Mouse (Mus musculus) neural tube, embryonic 11.5 days (tissue): Measurements from ENCODE around the gene Cacna1g. TPM values are rescaled to one million over a fixed set of nuclear protein-coding genes. Genes with fewer than 3 reads are reported as not detected.
A peak's percentile ranks its signal among the peaks of the same experiment; 100 is the strongest.
"Not testable (repeated sequence)": the region's sequence is repeated elsewhere in the genome, so short reads cannot be mapped to it uniquely, and the experiment has no call there.

Source experiments
- ATAC-seq: fragments of 200-750 bp; cut with Nextera tagmentation; 2 replicates; pipeline ENCODE4 v1.8.0; 2017; ENCODE audit warnings: moderate number of reproducible peaks, mild to moderate bottlenecking, moderate TSS enrichment, moderate library complexity; ENCODE audit not compliant: insufficient read depth, low FRiP score, low TSS enrichment
- DNase-seq: peaks from one replicate; pipeline ENCODE4 v3.0.0-alpha.2; 2015; ENCODE audit warnings: low spot score
- H3K27ac ChIP-seq: fragments of 300-500 bp; sonication (generic); 2 replicates; pipeline ENCODE4 v1.5.1; 2014; ENCODE audit warnings: low read depth, mild to moderate bottlenecking, low read length
- H3K27me3 ChIP-seq: fragments of 300-500 bp; sonication (generic); 2 replicates; pipeline ENCODE4 v1.6.1; 2014; ENCODE audit warnings: mild to moderate bottlenecking, low read length, mixed read lengths; ENCODE audit not compliant: control insufficient read depth, insufficient read depth
- H3K36me3 ChIP-seq: fragments of 300-500 bp; sonication (generic); 2 replicates; pipeline ENCODE4 v1.6.1; 2014; ENCODE audit warnings: mild to moderate bottlenecking, low read length, moderate library complexity, mixed read lengths; ENCODE audit not compliant: control insufficient read depth, insufficient read depth
- H3K4me1 ChIP-seq: fragments of 300-500 bp; sonication (generic); 2 replicates; pipeline ENCODE4 v1.6.1; 2014; ENCODE audit warnings: low read length, mixed read lengths; ENCODE audit not compliant: control insufficient read depth, insufficient read depth
- H3K4me2 ChIP-seq: fragments of 300-500 bp; sonication (generic); 2 replicates; pipeline ENCODE4 v1.6.1; 2014; ENCODE audit warnings: low read depth, mild to moderate bottlenecking, moderate library complexity
- H3K4me3 ChIP-seq: fragments of 300-500 bp; sonication (generic); 2 replicates; pipeline ENCODE4 v1.5.1; 2014; ENCODE audit warnings: low read depth, low read length
- H3K9ac ChIP-seq: fragments of 300-500 bp; sonication (generic); 2 replicates; pipeline ENCODE4 v1.6.1; 2014; ENCODE audit warnings: mild to moderate bottlenecking, low read length
- H3K9me3 ChIP-seq: fragments of 300-500 bp; sonication (generic); 2 replicates; pipeline ENCODE4 v1.6.1; 2016; ENCODE audit warnings: low read length; ENCODE audit not compliant: control insufficient read depth
- WGBS: fragments of 180-500 bp; shearing (Covaris S2); extraction: QIAGEN DNeasy Blood & Tissue Kit; methylation state at CpG from one replicate; pipeline ENCODE4 v1.1.7; 2014; 5-methylcytosine and 5-hydroxymethylcytosine counted together
- polyA plus RNA-seq: library from polyadenylated mRNA; unstranded; fragments of >200 nt; fragmentation: Nextera tagmentation; extraction: Ambion mirVana; gene quantifications from 2 replicates; pipeline ENCODE4 v1.2.1, GENCODE M21; 2014

Gene Cacna1g
- polyA plus RNA-seq, 1 experiment from 2014 or later: 9.0 TPM

DNA sequence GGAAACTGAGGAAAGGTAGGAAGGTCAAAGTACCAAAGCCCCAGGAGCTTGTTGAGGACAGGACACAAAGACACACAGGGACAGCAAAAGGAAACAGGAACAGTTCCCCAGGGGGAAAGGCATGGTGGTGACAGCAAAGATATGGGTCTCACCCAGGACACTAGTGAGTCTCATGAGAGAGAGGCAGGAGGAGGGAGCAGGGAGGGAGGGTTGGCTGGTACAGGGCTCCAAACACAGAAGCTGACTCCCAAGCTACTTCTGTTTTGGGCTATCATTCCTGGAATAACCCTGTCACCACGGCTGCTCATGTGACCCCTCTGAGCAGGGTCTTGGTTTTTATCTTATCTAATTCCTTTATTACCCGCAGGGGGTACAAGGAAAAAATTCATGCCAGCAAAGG lies 61.4 kb downstream of the Cacna1g start:
- H3K9me3 ChIP-seq: no peaks in the 10 kb centered on the region
- H3K4me1 ChIP-seq: peaks cover 25% of the 10 kb centered on the region
- H3K27me3 ChIP-seq: no peaks in the 10 kb centered on the region
- no peak overlapping the region for H3K9ac ChIP-seq
- no peak for ATAC-seq
- H3K36me3 ChIP-seq: no peaks in the 10 kb centered on the region
- no peak overlapping the region for H3K4me3 ChIP-seq
- WGBS: 66% methylated on average over 2 of the region's 2 CpGs
- H3K27ac ChIP-seq: no peak overlapping the region
- DNase-seq: no peak
- no peak overlapping the region for H3K4me2 ChIP-seq

DNA sequence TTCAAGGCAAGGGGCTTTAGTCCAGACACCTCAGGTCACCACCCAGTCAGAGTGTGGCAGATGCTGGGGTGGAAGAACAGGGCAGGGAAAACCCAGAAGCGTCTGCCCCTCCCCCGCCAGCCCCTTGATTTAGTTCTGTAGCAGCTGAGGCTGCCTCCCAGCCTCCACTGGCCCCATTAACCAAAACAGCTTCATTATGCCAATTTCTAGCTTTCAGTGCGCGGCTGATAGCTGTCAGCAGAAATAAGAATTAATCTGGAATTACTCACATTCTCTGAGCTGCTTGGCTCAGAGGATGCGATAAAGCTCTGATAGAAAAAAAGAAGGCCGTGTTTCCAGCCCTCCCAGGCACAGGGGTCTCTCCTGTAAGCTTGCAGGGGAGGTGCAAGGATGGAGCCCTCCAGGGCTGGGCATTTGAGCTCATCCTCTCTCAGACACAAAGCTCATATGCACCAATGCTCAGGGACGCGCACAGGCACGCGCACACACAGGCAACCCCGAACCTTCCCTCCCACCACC lies 66.1 kb downstream of the Cacna1g start:
- H3K27me3 ChIP-seq: no peaks in the 10 kb centered on the region
- H3K4me1 ChIP-seq: peaks cover 21% of the 10 kb centered on the region
- no peak overlapping the region for H3K4me2 ChIP-seq
- DNase-seq (peak; percentile 77), ATAC-seq (peak; percentile 71)
- peak overlapping the region; percentile 23; the same call in 1 of the 2 replicates for H3K9ac ChIP-seq
- peak overlapping the region; percentile 88 for H3K27ac ChIP-seq
- 52% methylated on average over 11 of the region's 11 CpGs for WGBS
- no peak overlapping the region for H3K4me3 ChIP-seq
- H3K9me3 ChIP-seq: no peaks in the 10 kb centered on the region
- no peaks in the 10 kb centered on the region for H3K36me3 ChIP-seq

DNA sequence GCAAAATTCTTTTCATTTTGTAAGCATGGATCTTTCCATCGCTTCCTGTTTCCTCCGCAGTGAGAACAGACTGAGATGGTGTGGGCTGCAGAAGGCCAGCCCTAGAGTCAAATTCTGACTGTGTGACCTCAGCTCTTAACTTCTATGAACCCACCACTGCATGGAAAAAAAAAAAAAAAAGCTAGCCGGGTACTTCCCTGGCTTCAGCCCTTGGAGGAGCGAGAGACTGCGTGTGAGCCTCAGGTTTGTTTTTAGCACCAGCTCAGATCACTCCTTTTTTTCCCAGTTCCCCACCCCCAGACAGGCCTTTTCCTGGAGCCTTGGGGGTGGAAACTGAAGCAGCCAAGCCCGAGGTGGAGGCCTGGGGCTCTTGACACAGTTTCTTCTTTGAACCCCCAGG lies 68.7 kb downstream of the Cacna1g start:
- no peak overlapping the region for H3K4me3 ChIP-seq
- no peak overlapping the region for H3K9ac ChIP-seq
- DNase-seq (no peak), ATAC-seq (no peak)
- WGBS: 56% methylated on average over 6 of the region's 6 CpGs
- H3K4me2 ChIP-seq: no peak overlapping the region
- no peak overlapping the region for H3K27ac ChIP-seq
- no peaks in the 10 kb centered on the region for H3K27me3 ChIP-seq
- peaks cover 21% of the 10 kb centered on the region for H3K4me1 ChIP-seq
- H3K36me3 ChIP-seq: no peaks in the 10 kb centered on the region
- H3K9me3 ChIP-seq: no peaks in the 10 kb centered on the region

- Histone ChIP-seq H3K4me3 (no peak overlapping the region), H3K27ac (no peak overlapping the region), H3K27me3 (no peaks in the 10 kb centered on the region), H3K9ac (no peak overlapping the region), H3K9me3 (no peaks in the 10 kb centered on the region), H3K4me1 (peaks cover 21% of the 10 kb centered on the region), H3K4me2 (no peak overlapping the region), H3K36me3 (no peaks in the 10 kb centered on the region)
- DNase-seq (peak; percentile 77), ATAC-seq (0 out of 2 replicates have a peak, but pooled peaks have one; percentile 38)
- 24% methylated on average over 11 of the region's 11 CpGs for WGBS
Observed at GRCm38 (mm10) chr11:94404641-94405260, 69.2 kb downstream of the Cacna1g start.

DNA sequence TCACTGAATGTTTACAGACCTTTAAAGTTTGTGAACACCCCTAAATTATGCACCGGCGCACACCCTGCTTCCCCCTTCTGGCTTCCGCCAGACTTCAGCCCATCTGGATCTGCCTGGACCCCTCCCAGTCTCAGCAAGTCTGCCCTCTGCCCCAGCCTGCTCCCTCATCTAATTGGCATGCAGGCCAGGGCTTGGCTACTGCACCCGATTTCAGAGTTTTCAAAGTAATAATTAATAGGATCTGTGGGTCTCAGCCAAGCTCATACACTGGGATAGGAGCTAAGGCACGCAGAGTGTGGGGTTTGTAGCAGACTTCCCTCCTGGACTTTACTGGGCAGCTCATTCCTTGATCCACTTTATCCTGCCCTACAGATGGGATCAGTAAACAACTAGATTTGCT lies 69.8 kb downstream of the Cacna1g start:
- DNase-seq: no peak
- Histone ChIP-seq H3K4me2 (no peak overlapping the region), H3K27me3 (no peaks in the 10 kb centered on the region), H3K4me3 (no peak overlapping the region), H3K27ac (no peak overlapping the region), H3K36me3 (no peaks in the 10 kb centered on the region), H3K4me1 (peaks cover 21% of the 10 kb centered on the region), H3K9ac (no peak overlapping the region), H3K9me3 (no peaks in the 10 kb centered on the region)
- 60% methylated on average over 5 of the region's 5 CpGs for WGBS
- no peak for ATAC-seq

DNA sequence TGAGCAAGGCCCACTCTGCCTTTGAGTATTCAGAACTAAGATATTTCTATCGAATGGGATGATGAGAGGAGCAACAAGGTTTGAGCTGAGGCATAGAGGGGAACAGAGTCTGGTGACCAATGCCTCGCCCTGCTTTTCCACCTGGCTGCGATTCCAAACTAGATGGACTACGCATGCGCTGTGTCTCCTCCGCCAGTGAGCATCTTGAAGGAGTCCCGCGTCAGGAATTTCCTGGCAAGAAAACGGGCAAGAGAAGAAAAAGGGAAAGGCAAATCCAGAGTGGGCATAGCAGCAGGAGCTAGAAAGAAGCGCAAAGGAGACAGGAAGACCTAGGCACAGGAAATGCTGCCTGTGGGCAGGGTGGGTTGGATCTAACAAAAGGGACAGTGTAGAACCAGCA lies 70.2 kb downstream of the Cacna1g start:
- ATAC-seq: no peak

GRCm38 (mm10) chr11:94402731-94403130 lies 71.3 kb downstream of the Cacna1g start:
- ATAC-seq: no peak
- H3K36me3 ChIP-seq: no peaks in the 10 kb centered on the region

More for the DNA sequence above, 70.2 kb downstream of the Cacna1g start:
- no peak overlapping the region for H3K27ac ChIP-seq
- no peak overlapping the region for H3K4me2 ChIP-seq
- H3K4me3 ChIP-seq: no peak overlapping the region
- 81% methylated on average over 10 of the region's 10 CpGs for WGBS
- H3K4me1 ChIP-seq: peaks cover 21% of the 10 kb centered on the region
- H3K27me3 ChIP-seq: no peaks in the 10 kb centered on the region
- no peak for DNase-seq
- H3K36me3 ChIP-seq: no peaks in the 10 kb centered on the region
- H3K9me3 ChIP-seq: no peaks in the 10 kb centered on the region
- H3K9ac ChIP-seq: no peak overlapping the region

DNA sequence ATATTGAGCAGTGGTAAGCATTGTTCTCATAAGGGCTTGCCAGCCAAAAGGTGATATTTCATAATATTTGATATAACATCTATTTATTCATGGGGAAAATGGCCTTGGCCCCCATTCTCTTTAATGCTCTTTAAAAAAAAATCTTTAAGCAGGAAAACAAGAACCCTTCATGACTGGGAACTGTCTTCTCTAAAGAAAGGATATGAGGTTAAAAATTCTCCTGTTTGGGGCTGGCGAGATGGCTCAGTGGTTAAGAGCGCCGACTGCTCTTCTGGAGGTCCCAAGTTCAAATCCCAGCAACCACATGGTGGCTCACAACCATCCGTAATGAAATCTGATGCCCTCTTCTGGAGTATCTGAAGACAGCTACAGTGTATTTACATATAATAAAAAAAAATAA lies 72.0 kb downstream of the Cacna1g start:
- H3K4me3 ChIP-seq, H3K36me3 ChIP-seq, H3K9me3 ChIP-seq, H3K4me1 ChIP-seq, H3K4me2 ChIP-seq, H3K27ac ChIP-seq, H3K27me3 ChIP-seq, DNase-seq, ATAC-seq, H3K9ac ChIP-seq: not testable (repeated sequence)
- 91% methylated on average over 4 of the region's 4 CpGs for WGBS

More at GRCm38 (mm10) chr11:94402731-94403130, 71.3 kb downstream of the Cacna1g start:
- Histone ChIP-seq H3K9ac (no peak overlapping the region), H3K4me2 (no peak overlapping the region), H3K4me1 (peaks cover 15% of the 10 kb centered on the region), H3K27me3 (no peaks in the 10 kb centered on the region), H3K9me3 (no peaks in the 10 kb centered on the region), H3K27ac (no peak overlapping the region), H3K4me3 (no peak overlapping the region)
- 84% methylated on average over 5 of the region's 5 CpGs for WGBS
- no peak for DNase-seq

- no peaks in the 10 kb centered on the region for H3K9me3 ChIP-seq
- DNase-seq (no peak), ATAC-seq (no peak)
- H3K36me3 ChIP-seq: no peaks in the 10 kb centered on the region
- no peak overlapping the region for H3K4me2 ChIP-seq
- H3K27me3 ChIP-seq: no peaks in the 10 kb centered on the region
- H3K4me1 ChIP-seq: peaks cover 6% of the 10 kb centered on the region; the same call in 1 of the 2 replicates
- H3K27ac ChIP-seq: no peak overlapping the region
- no peak overlapping the region for H3K9ac ChIP-seq
- WGBS: 75% methylated on average over 6 of the region's 6 CpGs
- H3K4me3 ChIP-seq: no peak overlapping the region
Observed at GRCm38 (mm10) chr11:94400996-94401395, 73.0 kb downstream of the Cacna1g start.
